Mouse (Mus musculus): ENCODE results near the gene Zfp1. TPM values are rescaled to one million over a fixed set of nuclear protein-coding genes. Genes with fewer than 3 reads are reported as not detected.
A peak's percentile ranks its signal among the peaks of the same experiment; 100 is the strongest.

Zfp1 gene
- polyA plus RNA-seq, 1 experiment, result 5.3 TPM

GRCm38 (mm10) chr8:111596485-111596821, 46.7 kb upstream of the Zfp1 start:
- TF ChIP-seq TCF12 (IDR thresholded peaks at IDR 0.05; ENCODE audit: insufficient read depth, poor library complexity, severe bottlenecking), result no peak
- TF ChIP-seq SRF (IDR thresholded peaks at IDR 0.05; ENCODE audit: control insufficient read depth, insufficient read length, low read depth), result no peak
- no peak for TF ChIP-seq REST (IDR thresholded peaks at IDR 0.05; ENCODE audit: insufficient read depth, insufficient read length)
- no peak for TF ChIP-seq E2F4 (IDR thresholded peaks at IDR 0.05; ENCODE audit: insufficient read depth)
- no peak for TF ChIP-seq TCF3 (IDR thresholded peaks at IDR 0.05; ENCODE audit: insufficient read length, low read depth)
- no peak for TF ChIP-seq MYOG (IDR thresholded peaks at IDR 0.05; ENCODE audit: control insufficient read depth in 1 of 3, insufficient read depth in 1 of 3, insufficient read length in 2 of 3, low read depth in 2 of 3)
- TF ChIP-seq CEBPB (IDR thresholded peaks at IDR 0.05; ENCODE audit: insufficient read depth, poor library complexity, severe bottlenecking), result no peak
- no peak for TF ChIP-seq POLR2A (IDR thresholded peaks at IDR 0.05; ENCODE audit: insufficient read length, low read depth)
- TF ChIP-seq POLR2AphosphoS2 (IDR thresholded peaks at IDR 0.05; ENCODE audit: insufficient read length, low read depth), result no peak
- TF ChIP-seq MAX (IDR thresholded peaks at IDR 0.05; ENCODE audit: low read depth), result no peak
- H3ac ChIP-seq (ENCODE audit: control insufficient read depth, insufficient read length), result no peak overlapping the region
- peaks cover 91% of the 10 kb centered on the region for H3K79me2 ChIP-seq (ENCODE audit: control insufficient read depth, insufficient read depth)
- H3K4me2 ChIP-seq (ENCODE audit: low read depth), result peak overlapping the region; percentile 71
- no peaks in the 10 kb centered on the region for H3K36me3 ChIP-seq (ENCODE audit: control insufficient read depth, insufficient read depth)
- no peak overlapping the region for H3K4me3 ChIP-seq
- no peaks in the 10 kb centered on the region for H3K27me3 ChIP-seq (ENCODE audit: control insufficient read depth, insufficient read depth, insufficient read length)

GRCm38 (mm10) chr8:111597310-111597709, 45.9 kb upstream of the Zfp1 start:
- peaks cover 91% of the 10 kb centered on the region for H3K79me2 ChIP-seq (ENCODE audit: control insufficient read depth, insufficient read depth)
- H3K4me3 ChIP-seq, result no peak overlapping the region
- no peak overlapping the region for H3ac ChIP-seq (ENCODE audit: control insufficient read depth, insufficient read length)
- peak overlapping the region; percentile 71 for H3K4me2 ChIP-seq (ENCODE audit: low read depth)
- no peaks in the 10 kb centered on the region for H3K36me3 ChIP-seq (ENCODE audit: control insufficient read depth, insufficient read depth)
- no peaks in the 10 kb centered on the region for H3K27me3 ChIP-seq (ENCODE audit: control insufficient read depth, insufficient read depth, insufficient read length)
- TF ChIP-seq CEBPB (IDR thresholded peaks at IDR 0.05; ENCODE audit: insufficient read depth, poor library complexity, severe bottlenecking) (0 out of 2 replicates have a peak, but pooled peaks have one; percentile 23), SRF (IDR thresholded peaks at IDR 0.05; ENCODE audit: control insufficient read depth, insufficient read length, low read depth) (no peak)

GRCm38 (mm10) chr8:111599707-111600444, 43.3 kb upstream of the Zfp1 start:
- TF ChIP-seq CEBPB (IDR thresholded peaks at IDR 0.05; ENCODE audit: insufficient read depth, poor library complexity, severe bottlenecking) (no peak), TCF3 (IDR thresholded peaks at IDR 0.05; ENCODE audit: insufficient read length, low read depth) (no peak), E2F4 (IDR thresholded peaks at IDR 0.05; ENCODE audit: insufficient read depth) (no peak), MYOD1 (IDR thresholded peaks at IDR 0.05; ENCODE audit: control insufficient read depth in 1 of 3, insufficient read length in 2 of 3, low read depth in 2 of 3) (no peak)
- peaks cover 90% of the 10 kb centered on the region for H3K79me2 ChIP-seq (ENCODE audit: control insufficient read depth, insufficient read depth)
- H3K27me3 ChIP-seq (ENCODE audit: control insufficient read depth, insufficient read depth, insufficient read length), result no peaks in the 10 kb centered on the region
- H3ac ChIP-seq (ENCODE audit: control insufficient read depth, insufficient read length), result no peak overlapping the region
- H3K4me3 ChIP-seq, result no peak overlapping the region
- H3K36me3 ChIP-seq (ENCODE audit: control insufficient read depth, insufficient read depth), result no peaks in the 10 kb centered on the region
- H3K4me2 ChIP-seq (ENCODE audit: low read depth), result peak overlapping the region; percentile 8

- no peak overlapping the region for H3K4me2 ChIP-seq (ENCODE audit: low read depth)
- TF ChIP-seq POLR2AphosphoS2 (IDR thresholded peaks at IDR 0.05; ENCODE audit: insufficient read length, low read depth) (no peak), REST (IDR thresholded peaks at IDR 0.05; ENCODE audit: insufficient read depth, insufficient read length) (no peak), USF1 (IDR thresholded peaks at IDR 0.05; ENCODE audit: low read depth) (no peak), CEBPB (IDR thresholded peaks at IDR 0.05; ENCODE audit: insufficient read depth, poor library complexity, severe bottlenecking) (no peak), SRF (IDR thresholded peaks at IDR 0.05; ENCODE audit: control insufficient read depth, insufficient read length, low read depth) (no peak), POLR2A (IDR thresholded peaks at IDR 0.05; ENCODE audit: insufficient read length, low read depth) (no peak), MAX (IDR thresholded peaks at IDR 0.05; ENCODE audit: low read depth) (no peak), MYOD1 (IDR thresholded peaks at IDR 0.05; ENCODE audit: control insufficient read depth in 1 of 3, insufficient read length in 2 of 3, low read depth in 2 of 3) (no peak), TCF12 (IDR thresholded peaks at IDR 0.05; ENCODE audit: insufficient read depth, poor library complexity, severe bottlenecking) (no peak)
- no peaks in the 10 kb centered on the region for H3K36me3 ChIP-seq (ENCODE audit: control insufficient read depth, insufficient read depth)
- peaks cover 75% of the 10 kb centered on the region for H3K79me2 ChIP-seq (ENCODE audit: control insufficient read depth, insufficient read depth)
- H3K27me3 ChIP-seq (ENCODE audit: control insufficient read depth, insufficient read depth, insufficient read length), result no peaks in the 10 kb centered on the region
- H3K4me3 ChIP-seq, result no peak overlapping the region
- H3ac ChIP-seq (ENCODE audit: control insufficient read depth, insufficient read length), result no peak overlapping the region
These were observed 41.2 kb upstream of the Zfp1 start for GRCm38 (mm10) chr8:111602050-111602449.

GRCm38 (mm10) chr8:111604986-111605385, 38.2 kb upstream of the Zfp1 start:
- Histone ChIP-seq H3K27me3 (ENCODE audit: control insufficient read depth, insufficient read depth, insufficient read length) (no peaks in the 10 kb centered on the region), H3K36me3 (ENCODE audit: control insufficient read depth, insufficient read depth) (no peaks in the 10 kb centered on the region), H3K79me2 (ENCODE audit: control insufficient read depth, insufficient read depth) (peaks cover 65% of the 10 kb centered on the region), H3ac (ENCODE audit: control insufficient read depth, insufficient read length) (no peak overlapping the region), H3K4me3 (no peak overlapping the region), H3K4me2 (ENCODE audit: low read depth) (no peak overlapping the region)
- TF ChIP-seq MYOG (IDR thresholded peaks at IDR 0.05; ENCODE audit: control insufficient read depth in 1 of 3, insufficient read depth in 1 of 3, insufficient read length in 2 of 3, low read depth in 2 of 3) (no peak), TCF3 (IDR thresholded peaks at IDR 0.05; ENCODE audit: insufficient read length, low read depth) (no peak), MAX (IDR thresholded peaks at IDR 0.05; ENCODE audit: low read depth) (no peak), SRF (IDR thresholded peaks at IDR 0.05; ENCODE audit: control insufficient read depth, insufficient read length, low read depth) (no peak), POLR2A (IDR thresholded peaks at IDR 0.05; ENCODE audit: insufficient read length, low read depth) (no peak), TCF12 (IDR thresholded peaks at IDR 0.05; ENCODE audit: insufficient read depth, poor library complexity, severe bottlenecking) (no peak), CEBPB (IDR thresholded peaks at IDR 0.05; ENCODE audit: insufficient read depth, poor library complexity, severe bottlenecking) (no peak), REST (IDR thresholded peaks at IDR 0.05; ENCODE audit: insufficient read depth, insufficient read length) (no peak), POLR2AphosphoS2 (IDR thresholded peaks at IDR 0.05; ENCODE audit: insufficient read length, low read depth) (no peak), USF1 (IDR thresholded peaks at IDR 0.05; ENCODE audit: low read depth) (no peak)
